Mouse (Mus musculus) liver, postnatal 0 days (tissue): Measurements from ENCODE around the gene Pisd. TPM values are rescaled to one million over a fixed set of nuclear protein-coding genes. Genes with fewer than 3 reads are reported as not detected.

Source experiments
- ATAC-seq: fragments of 200-750 bp; cut with Nextera tagmentation; 2 replicates; pipeline ENCODE4 v1.8.0; 2017; ENCODE audit warnings: mild to moderate bottlenecking, moderate library complexity
- DNase-seq: peaks from one replicate; pipeline ENCODE4 v3.0.0-alpha.2; 2016
- H3K27ac ChIP-seq: fragments of 300-500 bp; sonication (generic); 2 replicates; pipeline ENCODE4 v1.5.1; 2014; ENCODE audit warnings: antibody characterized with exemption, moderate library complexity, mild to moderate bottlenecking, low read depth
- H3K27me3 ChIP-seq: fragments of 300-500 bp; sonication (generic); 2 replicates; pipeline ENCODE4 v1.6.1; 2014; ENCODE audit warnings: low read length, control low read depth, mixed read lengths; ENCODE audit not compliant: insufficient read depth
- H3K36me3 ChIP-seq: fragments of 300-500 bp; sonication (generic); replicated peaks from 2 replicates; pipeline ENCODE4 v1.6.1; 2014; ENCODE audit warnings: mild to moderate bottlenecking, control low read depth, low read length, moderate library complexity, mixed read lengths; ENCODE audit not compliant: insufficient read depth
- H3K4me1 ChIP-seq: fragments of 300-500 bp; sonication (generic); 2 replicates; pipeline ENCODE4 v1.6.1; 2014; ENCODE audit warnings: antibody characterized with exemption, mild to moderate bottlenecking, control low read depth; ENCODE audit not compliant: insufficient read depth
- H3K4me2 ChIP-seq: fragments of 300-500 bp; sonication (generic); 2 replicates; pipeline ENCODE4 v1.6.1; 2014; ENCODE audit warnings: low read depth, mild to moderate bottlenecking, low read length, moderate library complexity, mixed read lengths
- H3K4me3 ChIP-seq: fragments of 300-500 bp; sonication (generic); 2 replicates; pipeline ENCODE4 v1.5.1; 2014; ENCODE audit warnings: low read depth, low read length
- H3K9ac ChIP-seq: fragments of 300-500 bp; sonication (generic); replicated peaks from 2 replicates; pipeline ENCODE4 v1.6.1; 2014; ENCODE audit warnings: mild to moderate bottlenecking, moderate library complexity
- H3K9me3 ChIP-seq: fragments of 300-500 bp; sonication (generic); 2 replicates; pipeline ENCODE4 v1.6.1; 2016; ENCODE audit warnings: mild to moderate bottlenecking, control low read depth, low read length, mixed read lengths
- CTCF ChIP-seq: sonication (generic); IDR thresholded peaks from 2 replicates; pipeline ENCODE4 v1.5.1; 2016; ENCODE audit warnings: antibody characterized with exemption, low read depth
- EP300 ChIP-seq: IDR thresholded peaks from 2 replicates; pipeline ENCODE4 v1.6.1; 2016; ENCODE audit warnings: antibody characterized with exemption, low read depth, mild to moderate bottlenecking
- whole genome bisulfite sequencing: fragments of 180-500 bp; shearing (Covaris S2); extraction: QIAGEN DNeasy Blood & Tissue Kit; methylation state at CpG from one replicate; pipeline ENCODE4 v1.1.7; 2014; ENCODE audit not compliant: insufficient replicate concordance; 5-methylcytosine and 5-hydroxymethylcytosine counted together
- polyA plus RNA-seq: library from polyadenylated mRNA; unstranded; fragments of >200 nt; fragmentation: Nextera tagmentation; extraction: Ambion mirVana; gene quantifications from 2 replicates; pipeline ENCODE4 v1.2.1, GENCODE M21; 2015

Pisd gene
- polyA plus RNA-seq, 1 experiment from 2014 or later = 42.2 TPM

DNA sequence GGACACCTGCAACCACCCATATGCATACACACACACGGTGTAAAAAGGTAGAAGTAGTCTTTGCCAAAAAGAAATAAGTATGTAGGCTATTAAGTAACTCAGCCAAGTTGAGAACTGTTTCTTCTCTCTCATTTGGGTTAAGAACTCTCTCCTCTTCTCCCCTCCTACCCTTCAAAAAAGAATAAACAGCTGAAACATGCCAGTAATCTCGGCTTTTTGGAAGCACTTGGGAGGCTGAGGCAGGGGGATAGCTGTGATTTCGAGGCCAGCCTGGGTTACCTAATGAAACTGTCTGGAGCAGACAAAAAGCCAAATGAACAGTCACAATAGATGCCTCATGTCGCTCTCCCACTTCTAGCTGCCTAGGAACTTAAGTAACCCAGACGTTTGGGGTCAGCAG is 720 bp downstream of the Pisd start:
- peak overlapping the region; percentile 51 for H3K9ac ChIP-seq
- peak overlapping the region; percentile 71 for H3K4me3 ChIP-seq
- H3K4me1 ChIP-seq = peaks cover 8% of the 10 kb centered on the region
- peaks cover 6% of the 10 kb centered on the region; the same call in 1 of the 2 replicates for H3K36me3 ChIP-seq
- DNase-seq (no peak), ATAC-seq (no peak)
- H3K9me3 ChIP-seq = no peaks in the 10 kb centered on the region
- H3K27me3 ChIP-seq = no peaks in the 10 kb centered on the region
- H3K27ac ChIP-seq = peak overlapping the region; percentile 58
- 18% methylated on average over 5 of the region's 5 CpGs for whole genome bisulfite sequencing
- H3K4me2 ChIP-seq = peak overlapping the region; percentile 71
- TF ChIP-seq EP300 = no peak

DNA sequence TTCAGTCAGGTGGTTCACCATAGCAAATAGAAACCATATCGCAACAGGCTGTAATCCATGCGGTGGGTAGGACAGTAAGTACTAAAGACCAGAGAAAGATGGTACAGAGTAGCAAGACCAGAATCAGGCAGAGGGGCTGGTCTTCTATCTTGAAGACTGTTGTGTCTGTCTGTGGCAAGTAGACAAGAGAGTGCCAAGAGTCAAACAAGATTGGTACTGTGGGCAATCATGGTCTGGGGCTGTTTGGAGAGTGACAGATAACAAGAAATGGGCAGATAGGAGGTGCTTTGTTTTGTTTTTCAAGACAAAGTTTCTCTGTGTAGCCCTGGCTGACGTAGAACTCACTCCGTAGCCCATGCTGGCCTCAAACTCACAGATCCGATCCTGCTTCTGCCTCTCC is 3.9 kb downstream of the Pisd start:
- H3K4me2 ChIP-seq = no peak overlapping the region
- H3K36me3 ChIP-seq = no peaks in the 10 kb centered on the region
- DNase-seq (no peak), ATAC-seq (no peak)
- no peaks in the 10 kb centered on the region for H3K9me3 ChIP-seq
- no peak overlapping the region for H3K27ac ChIP-seq
- no peak overlapping the region for H3K4me3 ChIP-seq
- no peak for TF ChIP-seq CTCF
- 72% methylated on average over 5 of the region's 5 CpGs for WGBS
- H3K4me1 ChIP-seq = peaks cover 11% of the 10 kb centered on the region
- no peaks in the 10 kb centered on the region for H3K27me3 ChIP-seq
- H3K9ac ChIP-seq = no peak overlapping the region

DNA sequence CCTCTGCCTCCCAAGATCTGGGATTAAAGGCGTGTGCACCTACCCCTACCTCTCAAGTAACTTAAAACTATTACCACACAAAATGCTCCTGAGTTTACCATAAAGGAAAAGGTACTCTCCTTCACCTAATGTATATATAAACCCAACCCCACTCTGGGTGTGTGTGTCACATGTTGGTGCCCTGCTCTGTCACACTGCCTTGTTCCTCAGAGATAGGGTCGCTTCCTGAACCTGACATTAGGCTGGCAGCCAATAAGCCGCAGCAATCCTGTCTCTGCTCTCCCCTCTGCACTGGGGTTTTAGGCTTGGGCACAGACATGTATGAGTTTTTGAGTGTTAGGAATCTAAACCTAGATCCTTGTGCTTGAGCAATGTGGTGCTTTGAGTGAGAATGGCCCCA is 7.3 kb downstream of the Pisd start:
- H3K4me3 ChIP-seq = no peak overlapping the region
- no peaks in the 10 kb centered on the region for H3K27me3 ChIP-seq
- no peak overlapping the region for H3K4me2 ChIP-seq
- TF ChIP-seq CTCF (no peak), EP300 (no peak)
- DNase-seq = no peak
- H3K27ac ChIP-seq = no peak overlapping the region
- no peak overlapping the region for H3K9ac ChIP-seq
- peaks cover 3% of the 10 kb centered on the region; the same call in 1 of the 2 replicates for H3K4me1 ChIP-seq
- peaks cover 8% of the 10 kb centered on the region; the same call in 1 of the 2 replicates for H3K36me3 ChIP-seq
- no peak for ATAC-seq
- WGBS = 59% methylated on average over 3 of the region's 3 CpGs
- no peaks in the 10 kb centered on the region for H3K9me3 ChIP-seq

DNA sequence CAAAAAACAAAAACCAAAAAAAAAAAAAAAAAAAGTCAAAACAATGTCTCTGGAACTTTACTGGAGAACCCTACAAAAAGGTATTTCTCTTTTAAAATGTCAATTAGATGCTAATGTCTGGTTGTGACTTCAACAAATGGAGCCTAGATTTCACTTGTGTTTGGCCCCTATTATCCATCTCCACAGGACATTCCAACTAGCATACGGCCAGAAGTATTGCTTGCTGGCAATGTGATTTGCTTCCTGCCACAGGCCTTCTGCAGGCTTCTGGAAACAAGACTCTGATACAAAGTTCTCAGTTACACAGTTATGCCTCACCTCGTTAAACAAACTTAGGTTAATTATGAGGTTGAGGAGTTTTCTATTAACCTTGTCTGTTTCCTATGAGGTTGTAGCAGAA is 13.1 kb downstream of the Pisd start:
- DNase-seq (no peak), ATAC-seq (no peak)
- no peak overlapping the region for H3K4me3 ChIP-seq
- H3K4me2 ChIP-seq = no peak overlapping the region
- H3K9me3 ChIP-seq = no peaks in the 10 kb centered on the region
- no peak overlapping the region for H3K27ac ChIP-seq
- WGBS = 85% methylated on average over 2 of the region's 2 CpGs
- no peaks in the 10 kb centered on the region for H3K27me3 ChIP-seq
- H3K36me3 ChIP-seq = peaks cover 14% of the 10 kb centered on the region; the same call in 1 of the 2 replicates
- no peak overlapping the region for H3K9ac ChIP-seq
- TF ChIP-seq EP300 = no peak
- no peak for TF ChIP-seq CTCF
- no peaks in the 10 kb centered on the region for H3K4me1 ChIP-seq

DNA sequence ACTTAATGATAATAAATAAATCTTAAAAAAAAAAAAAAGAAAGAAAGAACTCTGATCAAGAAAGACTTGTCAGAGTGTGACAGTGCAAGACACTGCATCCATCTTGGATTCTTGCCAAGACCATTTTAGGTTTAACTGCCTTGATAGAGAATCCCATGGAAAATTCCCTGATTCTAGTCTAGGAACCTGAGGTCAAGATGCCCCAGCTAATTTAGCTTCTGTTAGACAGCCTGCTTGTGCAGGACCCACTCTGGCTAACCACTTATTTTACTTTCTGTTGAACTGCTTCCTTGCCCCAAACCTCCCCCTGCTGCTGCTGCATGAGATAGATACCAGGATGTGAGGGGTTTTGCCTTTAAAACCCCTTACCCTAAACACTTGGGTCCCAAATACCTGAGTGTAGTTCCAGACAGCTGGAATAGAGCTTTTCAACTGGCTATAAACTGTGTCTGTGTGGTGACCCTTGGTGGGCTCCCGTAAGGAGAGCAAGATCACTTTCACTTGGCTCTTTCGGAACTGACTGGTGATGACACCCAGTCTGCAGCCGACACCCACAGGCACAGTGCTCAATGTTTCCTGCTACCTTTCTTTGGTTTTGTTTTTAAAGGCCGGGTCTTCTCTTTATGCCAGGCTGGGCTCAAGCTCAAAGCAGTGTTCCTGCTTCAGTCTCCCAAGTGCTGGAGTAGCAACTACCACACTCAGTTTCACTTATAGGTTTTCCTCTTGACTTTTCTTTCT is 17.6 kb downstream of the Pisd start:
- Histone ChIP-seq H3K4me1 (peaks cover 7% of the 10 kb centered on the region), H3K9ac (no peak overlapping the region), H3K36me3 (peaks cover 15% of the 10 kb centered on the region), H3K9me3 (no peaks in the 10 kb centered on the region), H3K27ac (no peak overlapping the region), H3K27me3 (no peaks in the 10 kb centered on the region), H3K4me2 (no peak overlapping the region), H3K4me3 (no peak overlapping the region)
- TF ChIP-seq EP300 (no peak), CTCF (no peak)
- 77% methylated on average over 4 of the region's 4 CpGs for WGBS
- ATAC-seq = no peak
- no peak for DNase-seq

DNA sequence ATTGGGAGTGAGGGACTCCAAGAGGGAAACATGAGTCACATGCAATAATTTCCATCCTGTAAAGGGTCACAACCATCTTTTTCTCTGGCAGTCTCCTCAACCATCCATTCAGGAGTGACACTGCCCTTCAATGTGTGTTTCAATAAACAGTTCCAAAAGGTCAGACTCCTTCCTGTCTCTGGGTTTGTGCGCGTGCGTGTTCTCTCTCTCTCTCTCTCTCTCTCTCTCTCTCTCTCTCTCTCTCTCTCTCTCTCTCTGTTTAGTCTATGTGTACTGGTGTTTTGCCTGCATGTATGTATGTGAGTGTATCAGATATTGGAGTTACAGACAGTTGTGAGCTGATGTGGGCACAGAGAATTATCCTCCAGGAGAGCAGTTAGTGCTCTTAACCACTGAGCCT is 18.4 kb downstream of the Pisd start:
- TF ChIP-seq EP300 (no peak), CTCF (no peak)
- Histone ChIP-seq H3K4me2 (no peak overlapping the region), H3K27ac (peak overlapping the region; percentile 55), H3K27me3 (no peaks in the 10 kb centered on the region), H3K9ac (no peak overlapping the region), H3K9me3 (no peaks in the 10 kb centered on the region), H3K4me3 (no peak overlapping the region), H3K36me3 (peaks cover 14% of the 10 kb centered on the region), H3K4me1 (peaks cover 8% of the 10 kb centered on the region)
- DNase-seq (no peak), ATAC-seq (peak; percentile 69)
- 50% methylated on average over 3 of the region's 3 CpGs for WGBS
